Mouse (Mus musculus): ENCODE results near the gene Bco2.

GRCm38 (mm10) chr9:50515462-50515861 lies 39.5 kb downstream of the Bco2 start:
- TF ChIP-seq CTCF (IDR thresholded peaks at IDR 0.05; ENCODE audit: low read depth, low read length): no peak
- TF ChIP-seq POLR2A (IDR thresholded peaks at IDR 0.05; ENCODE audit: insufficient read depth, low read length): no peak

Measured in ES-Bruce4 (cell line).